ENCODE assay signal across 8 mouse cellular contexts in genomic region chr1:126817381-126818034, GRCm38 (mm10). TPM values are rescaled to one million over a fixed set of nuclear protein-coding genes. Genes with fewer than 3 reads are reported as not detected.
DNase-seq lines count a peak whose midpoint lies in the region; ATAC-seq lines count a peak whose summit lies in the region.

No protein-coding gene starts in this region.

- ATAC-seq in intestine, embryonic 14.5 days (replicated peaks; ENCODE audit: low FRiP score, low TSS enrichment, low read depth), result 0 out of 2 replicates have a peak, but pooled peaks have one; percentile 32
- ATAC-seq in cerebellum, adult (ENCODE audit: insufficient number of reproducible peaks, low FRiP score, low TSS enrichment), result no peak

- peak; percentile 18 for DNase-seq in ovary, postnatal 36 days (ENCODE audit: low spot score)
- DNase-seq in ovary, postnatal 14 days (ENCODE audit: low spot score), result no peak
- peak; percentile 93 for DNase-seq in fibroblast of lung, adult 2 months (ENCODE audit: low read depth)
- peak; percentile 51 for DNase-seq in intestine, embryonic 14.5 days (ENCODE audit: low spot score)
- DNase-seq in lung, postnatal 36 days, result peak; percentile 60
- DNase-seq in testis, postnatal 10 days (ENCODE audit: low spot score), result peak; percentile 48
- DNase-seq in cerebellum, postnatal 36 days, result no peak

- H3K4me1 ChIP-seq in intestine, embryonic 14.5 days (replicated peaks; ENCODE audit: control insufficient read depth, insufficient read depth, low read length), result peaks cover 6% of the 10 kb centered on the region; the same call in 1 of the 2 replicates

- no peak overlapping the region for H3K9ac ChIP-seq in intestine, embryonic 14.5 days (ENCODE audit: low read length)

- no peak overlapping the region for H3K4me3 ChIP-seq in intestine, embryonic 14.5 days (ENCODE audit: low read depth, low read length)

- H3K36me3 ChIP-seq in intestine, embryonic 14.5 days (ENCODE audit: control insufficient read depth, insufficient read depth, low read length), result no peaks in the 10 kb centered on the region

- H3K27ac ChIP-seq in intestine, embryonic 14.5 days (ENCODE audit: low read depth), result no peak overlapping the region

- H3K27me3 ChIP-seq in intestine, embryonic 14.5 days (replicated peaks; ENCODE audit: control insufficient read depth, insufficient read depth, low read length), result no peaks in the 10 kb centered on the region

- no peak overlapping the region for H3K4me2 ChIP-seq in intestine, embryonic 14.5 days (ENCODE audit: low read length)

- no peaks in the 10 kb centered on the region for H3K9me3 ChIP-seq in intestine, embryonic 14.5 days (ENCODE audit: control insufficient read depth, low read length)

- WGBS in intestine, embryonic 14.5 days, result 25% methylated on average over 9 of the region's 9 CpGs

RNA-seq across cellular contexts. Expression of gene Nckap5, which starts 13.1 kb away (rescaled TPM):
- polyA plus RNA-seq in intestine, embryonic 14.5 days (2014; fragmentation: Nextera tagmentation; extraction: Ambion mirVana), result 8.6 and 10.1 TPM in 2 replicates

Comparison
In these comparisons a context has a peak if more than half of its experiments do, and no peak if none do; other contexts are left out.
1. DNase-seq: peak in ovary, postnatal 36 days (single experiment), fibroblast of lung, adult 2 months (single experiment), intestine, embryonic 14.5 days (single experiment), lung, postnatal 36 days (single experiment) and testis, postnatal 10 days (single experiment); none in ovary, postnatal 14 days (single experiment) and cerebellum, postnatal 36 days (0 of 2).